Mouse (Mus musculus): Measurements from ENCODE around the gene Pnpla1. TPM values are rescaled to one million over a fixed set of nuclear protein-coding genes. Genes with fewer than 3 reads are reported as not detected.

The Pnpla1 gene
- polyA plus RNA-seq, 1 experiment: not detected

DNA sequence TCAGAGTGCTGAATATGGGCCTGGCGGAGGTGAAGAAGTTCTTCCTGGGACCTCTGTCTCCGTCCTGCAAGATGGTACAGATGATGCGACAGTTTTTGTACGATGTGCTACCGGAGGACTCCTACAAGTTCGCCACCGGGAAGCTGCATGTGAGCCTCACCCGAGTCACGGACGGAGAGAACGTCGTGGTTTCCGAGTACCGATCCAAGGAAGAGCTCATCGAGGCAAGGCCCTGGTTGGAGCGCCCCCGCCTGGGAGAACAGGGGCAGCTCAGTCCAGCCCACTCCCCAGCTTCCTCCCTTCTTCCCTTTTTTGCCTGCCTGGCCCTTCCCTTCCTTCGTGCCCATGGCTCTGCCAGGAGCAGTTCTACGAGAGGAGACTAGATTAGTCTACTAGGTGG lies 18.6 kb downstream of the Pnpla1 start:
- no peak overlapping the region for H3K4me3 ChIP-seq (ENCODE audit: insufficient read depth, low read length)
- peak; percentile 22; the same call in 1 of the 2 replicates for TF ChIP-seq CTCF (IDR thresholded peaks at IDR 0.05; ENCODE audit: borderline replicate concordance, insufficient read depth, low read length)
- no peak for TF ChIP-seq POLR2A (IDR thresholded peaks at IDR 0.05; ENCODE audit: low read depth, low read length)

DNA sequence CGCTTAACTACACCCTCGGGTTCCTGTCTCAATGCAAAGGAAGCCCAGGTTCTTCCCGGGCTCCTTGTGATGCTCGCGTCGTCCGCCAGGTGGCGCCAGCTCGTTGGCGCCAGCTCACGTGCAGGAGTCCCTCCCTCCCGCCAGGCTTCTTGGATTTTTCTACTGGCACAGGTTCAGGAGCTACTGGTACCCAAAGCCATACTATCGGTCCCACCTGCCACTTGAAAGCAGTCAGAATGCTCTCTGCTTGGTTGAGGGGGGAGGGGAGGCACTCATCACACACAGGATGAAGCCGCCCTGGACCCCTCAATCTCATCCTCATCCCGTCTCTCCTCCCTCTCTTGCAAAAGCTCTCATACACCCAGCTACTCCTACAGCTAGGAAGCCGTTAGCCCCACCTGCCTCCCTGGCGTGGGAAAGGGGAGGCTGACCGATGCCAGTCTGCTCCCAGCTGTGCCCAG lies 21.8 kb downstream of the Pnpla1 start:
- H3K4me3 ChIP-seq (ENCODE audit: insufficient read depth, low read length): no peak overlapping the region
- TF ChIP-seq POLR2A (IDR thresholded peaks at IDR 0.05; ENCODE audit: low read depth, low read length): no peak
- TF ChIP-seq CTCF (IDR thresholded peaks at IDR 0.05; ENCODE audit: borderline replicate concordance, insufficient read depth, low read length): peak; percentile 81

More for the DNA sequence above, 18.6 kb downstream of the Pnpla1 start:
- no peak overlapping the region for H3K27ac ChIP-seq (ENCODE audit: insufficient read depth, low read length)
- no peaks in the 10 kb centered on the region for H3K4me1 ChIP-seq (ENCODE audit: control insufficient read depth, insufficient read depth, low read length)

DNA sequence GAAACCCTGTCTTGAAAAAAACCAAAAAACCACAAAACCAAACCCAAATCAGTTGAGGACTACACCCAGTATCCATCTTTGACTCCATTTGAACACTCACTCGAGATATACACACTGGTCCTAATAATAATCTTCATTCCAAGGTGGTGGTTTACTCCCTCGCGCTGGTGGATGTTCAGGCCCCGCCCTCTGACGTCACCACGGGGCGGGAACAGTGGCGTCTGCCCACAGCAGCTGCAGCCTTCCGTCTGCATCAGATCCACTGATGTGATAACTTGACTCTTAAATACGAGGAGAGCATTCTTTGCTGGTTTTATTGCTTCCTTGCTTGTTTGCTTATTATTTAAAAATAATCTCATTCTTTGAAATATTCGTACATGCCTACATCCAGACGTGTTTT lies 24.1 kb downstream of the Pnpla1 start:
- no peaks in the 10 kb centered on the region for H3K4me1 ChIP-seq (ENCODE audit: control insufficient read depth, insufficient read depth, low read length)
- H3K4me3 ChIP-seq (ENCODE audit: insufficient read depth, low read length): no peak overlapping the region
- H3K27ac ChIP-seq (ENCODE audit: insufficient read depth, low read length): no peak overlapping the region
- TF ChIP-seq POLR2A (IDR thresholded peaks at IDR 0.05; ENCODE audit: low read depth, low read length): no peak
- TF ChIP-seq CTCF (IDR thresholded peaks at IDR 0.05; ENCODE audit: borderline replicate concordance, insufficient read depth, low read length): no peak

More for the DNA sequence above, 21.8 kb downstream of the Pnpla1 start:
- Histone ChIP-seq H3K27ac (ENCODE audit: insufficient read depth, low read length) (no peak overlapping the region), H3K4me1 (ENCODE audit: control insufficient read depth, insufficient read depth, low read length) (no peaks in the 10 kb centered on the region)

DNA sequence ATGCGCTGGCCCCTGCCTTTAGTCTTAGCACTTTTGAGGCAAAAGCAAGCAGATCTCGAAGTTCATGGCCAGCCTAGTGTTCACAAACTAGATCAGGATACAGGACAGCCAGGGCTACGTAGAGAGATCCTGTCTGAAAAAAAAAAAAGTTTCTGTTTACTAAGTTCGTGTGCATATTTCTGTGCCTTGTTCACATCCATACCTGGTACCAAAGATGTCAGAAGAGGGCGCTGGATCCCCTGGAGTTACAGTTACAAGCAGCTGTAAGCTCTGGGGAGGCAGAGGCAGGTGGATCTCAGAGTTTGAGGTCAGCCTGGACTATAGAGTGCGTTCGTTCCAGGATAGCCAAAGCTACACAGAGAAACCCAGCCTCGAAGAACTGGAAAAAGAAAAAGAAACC lies 24.6 kb downstream of the Pnpla1 start:
- Histone ChIP-seq H3K27ac (ENCODE audit: insufficient read depth, low read length) (no peak overlapping the region), H3K4me3 (ENCODE audit: insufficient read depth, low read length) (no peak overlapping the region), H3K4me1 (ENCODE audit: control insufficient read depth, insufficient read depth, low read length) (no peaks in the 10 kb centered on the region)
- TF ChIP-seq CTCF (IDR thresholded peaks at IDR 0.05; ENCODE audit: borderline replicate concordance, insufficient read depth, low read length) (no peak), POLR2A (IDR thresholded peaks at IDR 0.05; ENCODE audit: low read depth, low read length) (no peak)

DNA sequence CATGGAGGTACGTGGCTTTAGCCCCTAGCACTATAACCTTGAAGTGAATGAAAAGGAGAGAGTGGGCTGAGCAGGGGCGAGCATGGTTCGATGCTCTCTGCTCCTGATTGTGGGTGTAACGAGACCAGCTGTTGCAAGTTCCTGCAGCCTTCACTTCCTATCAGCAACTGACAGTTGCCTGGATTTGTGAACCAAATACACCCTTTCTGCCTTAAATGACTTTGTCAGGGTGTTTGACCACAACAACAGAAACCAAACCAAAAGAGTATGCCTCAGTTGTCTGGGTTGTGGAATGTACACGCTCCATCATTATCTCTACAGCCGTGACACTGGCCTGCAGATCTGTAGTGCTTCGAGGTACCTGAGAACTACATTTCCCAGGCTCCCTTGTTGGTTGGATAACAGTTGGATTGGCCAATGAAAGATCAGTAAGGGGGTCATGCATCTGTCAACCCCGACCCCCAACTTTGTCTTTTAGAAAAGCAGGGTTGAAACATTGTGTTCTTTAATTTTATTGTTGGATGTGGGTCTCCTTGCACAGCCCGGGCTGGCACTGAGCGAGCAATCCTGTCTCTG lies 25.8 kb downstream of the Pnpla1 start:
- Histone ChIP-seq H3K27ac (ENCODE audit: insufficient read depth, low read length) (no peak overlapping the region), H3K4me3 (ENCODE audit: insufficient read depth, low read length) (no peak overlapping the region), H3K4me1 (ENCODE audit: control insufficient read depth, insufficient read depth, low read length) (no peaks in the 10 kb centered on the region)
- TF ChIP-seq POLR2A (IDR thresholded peaks at IDR 0.05; ENCODE audit: low read depth, low read length): no peak
- no peak for TF ChIP-seq CTCF (IDR thresholded peaks at IDR 0.05; ENCODE audit: borderline replicate concordance, insufficient read depth, low read length)

DNA sequence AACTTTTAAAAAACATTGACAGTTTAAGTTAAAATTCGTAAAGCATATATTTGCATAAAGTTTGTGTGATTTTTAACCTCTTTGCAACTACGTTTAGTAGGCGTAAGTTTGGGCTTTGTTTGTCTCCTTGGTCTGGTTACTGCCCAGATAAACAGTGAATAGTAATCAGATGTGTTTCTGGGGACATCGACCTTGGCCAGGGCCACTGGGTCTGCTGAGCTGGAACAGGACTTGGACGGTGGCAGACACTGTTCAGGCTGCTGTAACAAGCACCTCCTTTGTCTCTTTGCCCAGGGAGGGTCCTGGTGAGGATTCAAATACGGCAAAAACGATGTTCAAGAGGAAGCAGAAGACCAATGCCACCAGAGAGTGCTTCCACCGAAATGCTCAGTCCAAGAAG lies 27.0 kb downstream of the Pnpla1 start:
- no peaks in the 10 kb centered on the region for H3K4me1 ChIP-seq (ENCODE audit: control insufficient read depth, insufficient read depth, low read length)
- H3K4me3 ChIP-seq (ENCODE audit: insufficient read depth, low read length): no peak overlapping the region
- no peak for TF ChIP-seq CTCF (IDR thresholded peaks at IDR 0.05; ENCODE audit: borderline replicate concordance, insufficient read depth, low read length)
- TF ChIP-seq POLR2A (IDR thresholded peaks at IDR 0.05; ENCODE audit: low read depth, low read length): no peak
- H3K27ac ChIP-seq (ENCODE audit: insufficient read depth, low read length): no peak overlapping the region

DNA sequence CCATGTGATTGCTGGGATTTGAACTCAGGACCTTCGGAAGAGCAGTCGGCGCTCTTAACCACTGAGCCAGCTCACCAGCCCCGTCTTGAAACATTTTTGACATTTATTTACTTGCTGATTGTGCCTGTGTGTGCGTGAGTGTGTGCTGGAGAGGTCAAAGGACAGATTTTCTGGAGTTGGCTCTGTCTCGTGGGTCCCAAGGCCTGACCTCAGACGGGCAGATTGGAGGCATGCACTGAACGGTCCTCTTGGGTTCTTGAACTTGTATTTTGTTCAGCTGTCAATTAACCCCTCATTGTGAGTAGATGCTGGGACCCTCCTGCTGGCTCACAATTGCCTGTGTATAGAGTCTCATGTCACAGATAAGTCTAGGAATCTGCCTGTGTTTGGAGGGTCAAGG lies 28.1 kb downstream of the Pnpla1 start:
- no peak overlapping the region for H3K4me3 ChIP-seq (ENCODE audit: insufficient read depth, low read length)
- no peaks in the 10 kb centered on the region for H3K4me1 ChIP-seq (ENCODE audit: control insufficient read depth, insufficient read depth, low read length)
- TF ChIP-seq POLR2A (IDR thresholded peaks at IDR 0.05; ENCODE audit: low read depth, low read length): no peak
- no peak for TF ChIP-seq CTCF (IDR thresholded peaks at IDR 0.05; ENCODE audit: borderline replicate concordance, insufficient read depth, low read length)
- H3K27ac ChIP-seq (ENCODE audit: insufficient read depth, low read length): no peak overlapping the region

DNA sequence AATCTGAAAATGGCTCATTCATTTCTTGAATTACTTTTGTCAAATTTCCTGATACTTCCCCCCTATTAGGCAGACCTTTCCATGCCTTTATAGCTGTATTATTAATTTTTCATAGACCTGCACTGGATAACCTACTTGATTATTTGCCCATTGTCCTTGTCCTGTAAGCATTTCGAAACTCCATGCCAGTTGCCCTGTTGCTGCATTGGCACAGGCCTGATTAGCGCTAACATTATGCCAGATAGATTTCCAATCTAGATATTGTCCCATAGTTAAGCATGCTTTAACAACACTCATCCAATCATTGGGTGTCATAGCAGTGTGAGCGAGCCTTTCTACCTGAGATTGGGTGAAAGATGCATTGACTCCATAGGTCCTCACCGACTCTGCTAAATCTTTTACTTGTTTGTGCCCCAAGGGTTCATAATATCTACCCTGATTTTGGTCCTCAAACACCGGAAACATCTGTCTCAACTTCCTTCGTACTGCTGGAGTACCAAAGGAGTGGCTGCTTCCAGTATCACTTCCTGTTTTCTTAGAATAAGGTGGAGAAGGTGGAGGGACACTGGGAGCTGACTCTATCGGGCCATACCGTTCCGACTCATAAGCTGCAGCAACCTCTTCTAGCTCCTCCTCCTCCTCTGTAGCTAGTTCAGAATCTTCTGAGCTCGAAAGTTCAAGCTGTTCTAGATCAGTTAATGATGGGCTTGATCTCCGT lies 36.0 kb downstream of the Pnpla1 start:
- Histone ChIP-seq H3K4me1 (ENCODE audit: control insufficient read depth, insufficient read depth, low read length) (no peaks in the 10 kb centered on the region), H3K4me3 (ENCODE audit: insufficient read depth, low read length) (no peak overlapping the region), H3K27ac (ENCODE audit: insufficient read depth, low read length) (no peak overlapping the region)
- TF ChIP-seq CTCF (IDR thresholded peaks at IDR 0.05; ENCODE audit: borderline replicate concordance, insufficient read depth, low read length) (no peak), POLR2A (IDR thresholded peaks at IDR 0.05; ENCODE audit: low read depth, low read length) (no peak)

DNA sequence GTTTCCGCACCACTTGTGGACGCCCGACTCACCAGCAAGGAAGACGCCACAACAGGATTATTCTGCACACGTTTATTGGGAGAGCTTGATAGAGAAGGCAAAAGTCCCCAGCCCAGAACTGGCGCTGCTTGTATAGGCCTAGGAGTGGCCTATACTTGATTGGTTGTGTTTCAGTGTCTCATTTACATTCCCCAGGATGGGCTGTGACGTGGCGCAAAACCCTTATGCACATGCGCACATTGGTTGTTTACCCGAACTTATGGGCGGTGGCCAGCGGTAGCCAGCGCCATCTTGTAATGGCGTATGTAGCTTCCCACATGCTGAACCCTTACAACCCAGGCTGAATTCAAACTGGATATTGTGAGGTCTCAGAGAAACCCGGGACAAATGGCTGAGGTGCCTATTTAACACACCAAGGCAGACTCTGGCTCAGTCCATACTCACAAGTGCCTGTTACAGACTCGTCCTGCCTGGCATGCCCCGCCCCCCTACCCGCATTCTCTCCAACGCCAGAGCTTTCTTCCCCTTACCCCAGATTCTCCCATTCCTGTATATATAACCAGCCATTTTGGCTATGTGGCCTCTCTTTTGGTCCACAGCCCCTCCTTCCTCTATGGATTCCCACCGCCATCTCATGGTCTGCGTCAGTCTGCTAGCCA lies 37.1 kb downstream of the Pnpla1 start:
- H3K4me3 ChIP-seq (ENCODE audit: insufficient read depth, low read length): no peak overlapping the region
- no peak for TF ChIP-seq CTCF (IDR thresholded peaks at IDR 0.05; ENCODE audit: borderline replicate concordance, insufficient read depth, low read length)
- no peak for TF ChIP-seq POLR2A (IDR thresholded peaks at IDR 0.05; ENCODE audit: low read depth, low read length)
- H3K27ac ChIP-seq (ENCODE audit: insufficient read depth, low read length): no peak overlapping the region
- H3K4me1 ChIP-seq (ENCODE audit: control insufficient read depth, insufficient read depth, low read length): no peaks in the 10 kb centered on the region

Data from embryonic fibroblast, embryonic 13.5 days (primary cell).